Mouse (Mus musculus) CH12F3 (cell line): ENCODE measurements around the gene Pnpla1.

Experiments used
- in situ Hi-C: fragments of 300-500 bp; cut with MboI; formaldehyde crosslinking; loops from 2 replicates; pipeline ENCODE4 v1.14.3; 2020; ENCODE audit warnings: low sequenced_read_pairs

Pnpla1 gene

DNA sequence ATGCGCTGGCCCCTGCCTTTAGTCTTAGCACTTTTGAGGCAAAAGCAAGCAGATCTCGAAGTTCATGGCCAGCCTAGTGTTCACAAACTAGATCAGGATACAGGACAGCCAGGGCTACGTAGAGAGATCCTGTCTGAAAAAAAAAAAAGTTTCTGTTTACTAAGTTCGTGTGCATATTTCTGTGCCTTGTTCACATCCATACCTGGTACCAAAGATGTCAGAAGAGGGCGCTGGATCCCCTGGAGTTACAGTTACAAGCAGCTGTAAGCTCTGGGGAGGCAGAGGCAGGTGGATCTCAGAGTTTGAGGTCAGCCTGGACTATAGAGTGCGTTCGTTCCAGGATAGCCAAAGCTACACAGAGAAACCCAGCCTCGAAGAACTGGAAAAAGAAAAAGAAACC is 24.6 kb downstream of the Pnpla1 start:
- in situ Hi-C loops = no loop called here

DNA sequence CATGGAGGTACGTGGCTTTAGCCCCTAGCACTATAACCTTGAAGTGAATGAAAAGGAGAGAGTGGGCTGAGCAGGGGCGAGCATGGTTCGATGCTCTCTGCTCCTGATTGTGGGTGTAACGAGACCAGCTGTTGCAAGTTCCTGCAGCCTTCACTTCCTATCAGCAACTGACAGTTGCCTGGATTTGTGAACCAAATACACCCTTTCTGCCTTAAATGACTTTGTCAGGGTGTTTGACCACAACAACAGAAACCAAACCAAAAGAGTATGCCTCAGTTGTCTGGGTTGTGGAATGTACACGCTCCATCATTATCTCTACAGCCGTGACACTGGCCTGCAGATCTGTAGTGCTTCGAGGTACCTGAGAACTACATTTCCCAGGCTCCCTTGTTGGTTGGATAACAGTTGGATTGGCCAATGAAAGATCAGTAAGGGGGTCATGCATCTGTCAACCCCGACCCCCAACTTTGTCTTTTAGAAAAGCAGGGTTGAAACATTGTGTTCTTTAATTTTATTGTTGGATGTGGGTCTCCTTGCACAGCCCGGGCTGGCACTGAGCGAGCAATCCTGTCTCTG is 25.8 kb downstream of the Pnpla1 start:
- in situ Hi-C loops = no loop called here

GRCm38 (mm10) chr17:28885231-28885630 is 27.0 kb downstream of the Pnpla1 start:
- in situ Hi-C loops = no loop called here

GRCm38 (mm10) chr17:28886266-28886665 is 28.1 kb downstream of the Pnpla1 start:
- in situ Hi-C loops = no loop called here

- in situ Hi-C loops = no loop called here
Observed at GRCm38 (mm10) chr17:28894050-28894767, 36.0 kb downstream of the Pnpla1 start.

DNA sequence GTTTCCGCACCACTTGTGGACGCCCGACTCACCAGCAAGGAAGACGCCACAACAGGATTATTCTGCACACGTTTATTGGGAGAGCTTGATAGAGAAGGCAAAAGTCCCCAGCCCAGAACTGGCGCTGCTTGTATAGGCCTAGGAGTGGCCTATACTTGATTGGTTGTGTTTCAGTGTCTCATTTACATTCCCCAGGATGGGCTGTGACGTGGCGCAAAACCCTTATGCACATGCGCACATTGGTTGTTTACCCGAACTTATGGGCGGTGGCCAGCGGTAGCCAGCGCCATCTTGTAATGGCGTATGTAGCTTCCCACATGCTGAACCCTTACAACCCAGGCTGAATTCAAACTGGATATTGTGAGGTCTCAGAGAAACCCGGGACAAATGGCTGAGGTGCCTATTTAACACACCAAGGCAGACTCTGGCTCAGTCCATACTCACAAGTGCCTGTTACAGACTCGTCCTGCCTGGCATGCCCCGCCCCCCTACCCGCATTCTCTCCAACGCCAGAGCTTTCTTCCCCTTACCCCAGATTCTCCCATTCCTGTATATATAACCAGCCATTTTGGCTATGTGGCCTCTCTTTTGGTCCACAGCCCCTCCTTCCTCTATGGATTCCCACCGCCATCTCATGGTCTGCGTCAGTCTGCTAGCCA is 37.1 kb downstream of the Pnpla1 start:
- in situ Hi-C loops = no loop called here

- in situ Hi-C loops = no loop called here
Observed at GRCm38 (mm10) chr17:28896095-28896780, 38.0 kb downstream of the Pnpla1 start.

- in situ Hi-C loops = no loop called here
Observed at GRCm38 (mm10) chr17:28897817-28898216, 39.6 kb downstream of the Pnpla1 start.

DNA sequence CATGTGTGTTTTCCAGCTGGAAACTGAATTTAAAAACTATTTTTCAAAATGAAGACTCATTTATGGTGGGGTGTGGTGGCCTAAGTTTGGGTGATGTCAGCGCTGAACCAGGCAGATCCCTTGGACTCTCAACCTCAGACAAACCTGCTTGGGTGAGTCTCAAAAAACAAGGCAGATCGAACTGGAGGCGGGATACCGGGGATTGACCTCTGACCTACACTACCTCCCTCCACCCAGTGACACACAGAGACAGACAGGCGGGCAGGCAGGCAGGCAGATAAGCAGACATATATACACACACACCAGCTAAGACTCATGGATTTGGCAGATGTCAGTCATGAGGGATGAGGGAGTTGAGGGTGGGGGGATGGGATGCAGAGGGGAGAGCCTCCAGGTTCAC is 40.0 kb downstream of the Pnpla1 start:
- in situ Hi-C loops = no loop called here

- in situ Hi-C loops = no loop called here
Observed at GRCm38 (mm10) chr17:28899427-28899826, 41.2 kb downstream of the Pnpla1 start.

DNA sequence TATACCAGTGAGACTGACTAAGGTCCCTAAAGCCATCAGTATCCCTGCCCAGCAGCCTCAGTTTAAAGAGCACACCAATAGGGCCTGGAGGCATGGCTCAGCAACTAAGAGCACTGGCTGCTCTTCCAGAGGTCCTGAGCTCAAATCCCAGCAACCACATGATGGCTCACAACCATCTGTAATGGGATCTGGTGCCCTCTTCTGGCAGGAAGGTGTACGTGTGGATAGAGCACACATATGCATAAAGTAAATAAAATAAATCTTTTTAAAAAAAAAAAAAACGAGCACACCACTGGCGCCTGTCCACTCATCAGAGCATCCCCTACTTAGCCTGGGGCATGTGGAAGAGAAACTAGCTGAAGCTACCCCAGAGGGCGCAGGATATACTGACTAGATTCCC is 43.3 kb downstream of the Pnpla1 start:
- in situ Hi-C loops = no loop called here

DNA sequence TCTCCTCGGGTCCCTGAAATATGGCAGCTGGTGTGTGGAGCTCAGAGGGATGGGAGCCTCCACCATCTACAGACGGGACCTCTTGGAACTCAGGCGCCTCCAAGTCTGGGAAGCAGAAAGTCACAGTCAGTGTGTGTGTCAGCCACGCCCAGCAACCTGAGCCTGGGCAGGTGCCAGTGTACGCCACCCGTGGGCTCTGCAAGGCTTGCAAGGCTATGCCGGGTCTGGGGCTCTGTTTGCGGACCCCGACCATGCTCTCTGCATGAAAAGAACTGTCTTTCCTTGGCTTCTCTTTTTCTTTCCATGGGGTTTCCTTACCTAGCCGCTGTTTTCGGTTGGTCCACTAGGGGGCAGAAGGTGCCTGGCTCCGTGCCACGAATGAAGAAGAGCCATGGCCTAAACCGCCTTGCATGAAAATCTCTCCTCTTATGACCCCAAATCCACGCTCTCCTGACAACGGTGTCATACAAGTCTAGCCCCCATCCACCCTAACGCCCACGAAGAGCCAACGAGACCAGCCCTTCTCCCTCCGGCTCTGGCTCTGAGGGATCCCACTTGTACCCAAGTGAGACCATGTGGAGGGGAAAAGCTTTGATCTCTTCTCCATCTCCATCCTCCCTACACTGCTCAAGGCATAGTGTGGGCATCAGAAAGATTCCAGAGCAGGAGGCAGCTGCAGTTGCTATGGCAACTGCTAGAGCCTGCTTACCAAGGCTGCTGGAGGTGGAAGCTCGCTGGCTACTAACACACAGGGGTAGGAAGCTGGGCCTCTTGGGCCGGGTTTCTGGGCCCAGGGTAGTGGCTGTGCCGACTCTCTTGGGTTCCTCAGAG is 46.5 kb downstream of the Pnpla1 start:
- in situ Hi-C loops = no loop called here

DNA sequence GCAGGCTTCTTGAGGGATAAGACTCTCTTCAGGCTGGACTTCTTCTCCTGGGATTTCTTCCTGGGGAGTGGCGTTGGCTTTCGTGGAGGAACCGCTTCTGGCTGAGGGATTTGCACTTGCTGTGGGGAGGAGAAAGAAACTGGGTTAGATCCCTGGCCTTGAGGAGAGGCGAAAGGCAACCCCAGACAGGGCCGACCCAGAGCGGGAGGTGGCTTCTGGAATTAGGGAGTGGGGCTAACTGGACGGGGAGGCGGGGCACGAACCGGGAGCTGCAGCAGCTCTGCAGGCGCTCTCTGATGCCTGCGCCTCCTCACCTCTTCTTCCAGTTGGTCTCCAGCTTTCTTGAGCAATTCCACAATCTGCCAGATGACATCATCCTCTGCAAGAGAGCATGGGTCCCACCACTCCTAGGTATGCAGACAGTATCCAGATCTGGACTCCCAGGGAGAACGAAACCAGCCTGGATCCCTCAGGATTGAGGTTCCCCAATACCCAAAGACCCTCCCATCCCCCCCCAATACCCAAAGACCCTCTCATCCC is 47.2 kb downstream of the Pnpla1 start:
- in situ Hi-C loops = no loop called here

DNA sequence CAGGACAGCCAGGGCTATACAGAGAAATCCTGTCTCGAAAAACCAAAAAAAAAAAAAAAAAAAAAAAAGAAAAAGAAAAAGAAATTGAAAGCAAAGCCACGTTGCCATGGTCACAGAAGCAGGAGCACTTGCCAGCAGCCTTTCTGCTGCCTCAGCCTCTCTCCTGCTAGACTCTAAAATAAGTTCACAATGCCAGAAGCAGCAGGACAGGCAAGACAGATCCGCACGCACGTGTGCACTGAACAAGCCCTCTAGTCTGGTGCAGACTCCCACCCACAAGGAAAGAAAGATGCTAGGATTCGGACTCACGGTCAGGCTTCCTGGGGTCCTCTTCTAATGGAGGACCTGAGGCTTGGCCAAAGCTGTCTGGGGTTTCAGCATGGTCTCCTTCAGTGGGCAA is 49.7 kb downstream of the Pnpla1 start:
- in situ Hi-C loops = no loop called here

DNA sequence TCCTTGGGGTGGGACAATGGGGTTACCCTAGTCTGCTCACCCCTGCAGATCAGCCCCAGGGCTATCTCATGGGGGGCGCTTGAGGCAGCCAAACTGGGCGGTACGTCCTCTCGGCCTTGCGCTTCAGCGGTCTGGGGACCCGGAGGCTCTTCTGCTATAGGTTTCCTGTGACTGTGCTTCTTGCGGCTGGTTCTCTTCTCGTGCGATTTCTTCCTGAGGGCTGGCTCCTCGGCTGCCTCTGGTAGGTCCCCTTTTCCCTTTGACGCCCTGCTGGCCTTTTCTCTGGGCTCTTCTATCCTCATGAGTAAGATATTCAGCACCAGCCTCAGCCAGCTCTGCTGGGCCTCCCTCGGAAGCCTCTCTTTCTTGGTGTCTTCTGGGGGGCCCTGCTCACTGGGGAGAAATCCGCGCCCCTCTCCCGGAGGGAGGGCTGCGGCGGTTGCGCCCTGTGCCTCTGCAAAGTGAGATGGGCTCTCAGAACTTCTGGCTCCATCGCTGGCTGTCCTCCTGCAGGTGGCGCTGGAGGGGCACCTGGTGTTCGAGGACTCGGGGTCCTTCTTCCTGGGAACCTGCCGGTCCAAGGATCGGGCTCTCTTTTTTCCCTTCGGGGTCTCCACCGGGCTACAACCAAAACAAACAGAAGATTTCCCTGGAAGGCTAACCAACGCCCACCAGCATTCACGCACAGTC is 51.2 kb downstream of the Pnpla1 start:
- in situ Hi-C loops = no loop called here

DNA sequence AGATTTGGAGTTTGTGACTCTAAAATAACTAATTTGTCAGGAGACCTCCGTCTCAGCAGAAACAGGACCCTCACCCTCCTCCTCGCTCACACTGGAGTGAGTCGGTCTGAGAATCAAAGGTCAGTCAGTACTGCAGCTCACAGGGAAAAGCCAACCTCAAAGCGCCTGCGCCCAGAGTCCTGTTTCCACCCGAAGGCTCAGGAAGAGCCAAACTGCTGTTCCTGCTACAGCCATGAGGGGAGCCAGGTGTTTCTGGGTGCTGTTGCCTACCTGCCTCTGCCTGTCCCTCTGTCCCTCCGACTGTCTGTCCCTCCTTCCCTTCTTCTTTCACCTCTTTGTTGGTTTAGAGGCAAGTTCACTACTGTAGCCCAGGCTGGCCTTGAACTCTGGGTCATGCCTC is 51.9 kb downstream of the Pnpla1 start:
- in situ Hi-C loops = no loop called here

GRCm38 (mm10) chr17:28913200-28913599 is 55.0 kb downstream of the Pnpla1 start:
- in situ Hi-C loops = no loop called here

DNA sequence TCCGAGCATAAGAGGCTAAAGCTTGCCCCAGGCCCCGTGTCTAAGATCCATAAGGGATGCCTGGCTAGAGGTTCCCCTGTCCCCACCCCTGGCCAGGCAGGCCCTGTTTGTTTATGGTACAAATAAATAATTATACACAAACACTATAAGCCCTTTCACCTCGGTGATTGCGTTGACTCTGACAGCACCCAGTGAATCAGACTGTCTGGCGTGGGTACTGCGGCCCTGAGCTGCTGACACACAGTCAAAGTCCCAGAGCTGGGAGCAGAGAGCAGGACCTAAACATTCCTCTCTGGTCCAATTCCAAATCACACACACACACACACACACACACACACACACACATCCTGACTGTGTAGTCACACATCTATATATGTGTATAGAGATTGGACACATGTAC is 55.7 kb downstream of the Pnpla1 start:
- in situ Hi-C loops = no loop called here

DNA sequence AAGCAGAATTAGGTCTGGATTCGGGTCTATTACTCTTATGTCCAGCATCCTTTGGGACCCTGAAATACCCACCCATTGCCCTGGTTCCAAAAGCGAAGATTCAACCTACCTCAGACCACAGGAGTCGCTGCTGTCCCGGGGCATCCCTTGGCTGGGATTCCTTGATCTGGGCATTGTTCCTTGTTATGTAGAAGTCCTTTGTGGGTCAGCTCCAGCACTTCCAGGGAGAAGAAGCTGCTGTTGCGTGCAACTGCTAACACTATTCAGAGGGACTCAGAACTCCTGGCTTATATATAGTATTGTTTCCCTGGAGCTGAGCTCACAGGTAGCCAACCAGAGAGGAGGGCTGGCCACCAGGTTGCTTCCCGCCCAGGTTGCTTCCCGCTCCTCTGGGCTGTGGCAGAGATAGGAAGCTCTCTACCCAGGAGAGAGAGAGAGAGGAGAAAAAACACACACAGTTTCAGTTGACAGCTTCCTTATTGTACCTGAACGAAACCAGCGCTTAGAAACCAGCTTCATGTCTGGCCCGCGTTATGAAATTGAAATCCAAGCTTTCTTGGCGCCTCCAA is 56.9 kb downstream of the Pnpla1 start, which contains the start of gene 4930539E08Rik:
4930539E08Rik (minus strand) TSS at position 265 of the 569 bp plus-strand sequence.
- in situ Hi-C loops = no loop called here

- in situ Hi-C loops = no loop called here
Observed at GRCm38 (mm10) chr17:28916520-28916919, 58.3 kb downstream of the Pnpla1 start.
